Mouse (Mus musculus) liver, embryonic 14.5 days (tissue): Measurements from ENCODE around the gene Pbx4.

Experiments
- CTCF ChIP-seq: IDR thresholded peaks from 2 replicates; pipeline ENCODE4 v1.5.1; 2016; ENCODE audit warnings: antibody characterized with exemption, low read depth, control low read depth
- EP300 ChIP-seq: IDR thresholded peaks from 2 replicates; pipeline ENCODE4 v1.6.1; 2016; ENCODE audit warnings: antibody characterized with exemption, low read depth

GRCm38 (mm10) chr8:69881261-69881865 is 49.1 kb downstream of the Pbx4 start:
- TF ChIP-seq CTCF, result no peak
- TF ChIP-seq EP300, result no peak
